Mouse (Mus musculus) T-helper 17 cell (primary cell): ENCODE measurements around the gene Serpinb2.

Source experiments
- in situ Hi-C, 2 experiments: fragments of 300-600 bp; cut with MboI, MseI; formaldehyde crosslinking; loops; 1 replicate in 1 of 2; 2 replicates in 1 of 2; pipeline ENCODE4 v1.15.1; 2025; ENCODE audit warnings: high pct_unique_total_duplicates in 2 of 2

Gene Serpinb2

GRCm38 (mm10) chr1:107581220-107581619 is 70.0 kb downstream of the Serpinb2 start:
- in situ Hi-C loops: no loop called here

- in situ Hi-C loops: no loop called here
Observed at GRCm38 (mm10) chr1:107582900-107583299, 71.7 kb downstream of the Serpinb2 start.

- in situ Hi-C loops: no loop called here
Observed at GRCm38 (mm10) chr1:107583958-107584376, 72.7 kb downstream of the Serpinb2 start.

- in situ Hi-C loops: no loop called here
Observed at GRCm38 (mm10) chr1:107584932-107585331, 73.7 kb downstream of the Serpinb2 start.
